In genomic region chr19:6014991-6015510, GRCm38 (mm10) we compare ENCODE assay signal across 9 mouse cellular contexts. TPM values are rescaled to one million over a fixed set of nuclear protein-coding genes. Genes with fewer than 3 reads are reported as not detected.
DNase-seq lines count a peak whose midpoint lies in the region; ATAC-seq and TF ChIP-seq lines count a peak whose summit lies in the region.
"Had no signal": no experiment of that assay in that cellular context is flagged by ENCODE, and none has a peak within 500 bp of the region (broad histone marks: within the 10 kb centered on the region; RNA-seq: fewer than 3 reads in every experiment).

No protein-coding gene starts in this region.

- peak; percentile 91 for ATAC-seq in intestine, embryonic 15.5 days
- peak; percentile 40; the same call in 1 of the 2 replicates for ATAC-seq in neural tube, embryonic 15.5 days (ENCODE audit: low FRiP score)

- H3K36me3 ChIP-seq in intestine, embryonic 15.5 days: no peaks in the 10 kb centered on the region
- H3K36me3 ChIP-seq in neural tube, embryonic 15.5 days: no peaks in the 10 kb centered on the region

- H3K4me1 ChIP-seq in intestine, embryonic 15.5 days (replicated peaks): peaks cover 11% of the 10 kb centered on the region
- H3K4me1 ChIP-seq in lung, adult 2 months (ENCODE audit: control insufficient read depth, insufficient read depth, low read length): peaks cover 14% of the 10 kb centered on the region
- H3K4me1 ChIP-seq in neural tube, embryonic 15.5 days: peaks cover 21% of the 10 kb centered on the region

- 0 out of 2 replicates have a peak, but pooled peaks have one; percentile 40 for TF ChIP-seq POLR2A in lung, adult 2 months (IDR thresholded peaks at IDR 0.05; ENCODE audit: borderline replicate concordance, extremely low read depth, low read depth, low read length)

- H3K4me2 ChIP-seq in intestine, embryonic 15.5 days (replicated peaks): peak overlapping the region; percentile 96
- H3K4me2 ChIP-seq in neural tube, embryonic 15.5 days: peak overlapping the region; percentile 84

- peak overlapping the region; percentile 67 for H3K27ac ChIP-seq in intestine, embryonic 15.5 days
- H3K27ac ChIP-seq in neural tube, embryonic 15.5 days (replicated peaks): peak overlapping the region; percentile 18; the same call in 1 of the 2 replicates

- no peaks in the 10 kb centered on the region for H3K27me3 ChIP-seq in intestine, embryonic 15.5 days (replicated peaks)
- H3K27me3 ChIP-seq in neural tube, embryonic 15.5 days (replicated peaks): peaks cover 29% of the 10 kb centered on the region

- no peaks in the 10 kb centered on the region for H3K9me3 ChIP-seq in intestine, embryonic 15.5 days
- H3K9me3 ChIP-seq in neural tube, embryonic 15.5 days (replicated peaks): no peaks in the 10 kb centered on the region

- 5% methylated on average over 16 of the region's 18 CpGs for WGBS in intestine, embryonic 15.5 days
- WGBS in lung, adult 2 months: 1% methylated on average over 17 of the region's 18 CpGs
- 2% methylated on average over 16 of the region's 18 CpGs for WGBS in neural tube, embryonic 15.5 days

- peak overlapping the region; percentile 59 for H3K4me3 ChIP-seq in intestine, embryonic 15.5 days (replicated peaks)
- peak overlapping the region; percentile 74 for H3K4me3 ChIP-seq in lung, adult 2 months (replicated peaks; ENCODE audit: extremely low read depth, low read depth, low read length)
- peak overlapping the region; percentile 49 for H3K4me3 ChIP-seq in neural tube, embryonic 15.5 days (replicated peaks)

- DNase-seq in urinary bladder, adult 2 months (ENCODE audit: low spot score): peak; percentile 42
- DNase-seq in urinary bladder, postnatal 10 days (ENCODE audit: low spot score): no peak
- peak; percentile 42 to 49 for DNase-seq in cerebellum, postnatal 36 days
- peak; percentile 66 for DNase-seq in gastrocnemius, postnatal 25 days
- peak; percentile 69 for DNase-seq in lung, adult 2 months
- DNase-seq in layer of hippocampus, postnatal 25 days (ENCODE audit: extremely low spot score in 1 of 2, low spot score in 1 of 2): no peak

- no peak for TF ChIP-seq CTCF in lung, adult 2 months (IDR thresholded peaks at IDR 0.05; ENCODE audit: insufficient read depth, low read length)

- peak overlapping the region; percentile 66 for H3K9ac ChIP-seq in intestine, embryonic 15.5 days
- H3K9ac ChIP-seq in neural tube, embryonic 15.5 days (replicated peaks): peak overlapping the region; percentile 60

RNA-seq across cellular contexts. Expression of gene Capn1, which starts 0.6 kb away (rescaled TPM):
- polyA plus RNA-seq in urinary bladder, adult 2 months (2012; rRNA removed): 116 and 118 TPM in 2 replicates
- 10 to 100 TPM; 76.8 to 81.5 TPM for total RNA-seq in gastrocnemius, postnatal 25 days (2021)
- 10.3 and 10.4 TPM in 2 replicates for polyA plus RNA-seq in intestine, embryonic 15.5 days (2015; fragmentation: Nextera tagmentation; extraction: Ambion mirVana)
- 55.6 and 68.9 TPM in 2 replicates for polyA plus RNA-seq in lung, adult 2 months (2012; rRNA removed)
- 6.4 and 12.3 TPM in 2 replicates for polyA plus RNA-seq in neural tube, embryonic 15.5 days (2015; fragmentation: Nextera tagmentation; extraction: Ambion mirVana)
- 10 to 100 TPM; 20.5 to 21.9 TPM for total RNA-seq in layer of hippocampus, postnatal 25 days (2021)

RNA-seq across cellular contexts. Expression of gene Slc22a20, which starts 29.1 kb away (rescaled TPM):
- polyA plus RNA-seq in urinary bladder, adult 2 months (2012; rRNA removed): 0.12 and 0.21 TPM in 2 replicates
- total RNA-seq in gastrocnemius, postnatal 25 days (2021): not detected
- polyA plus RNA-seq in intestine, embryonic 15.5 days (2015; fragmentation: Nextera tagmentation; extraction: Ambion mirVana): not detected in 2 replicates
- polyA plus RNA-seq in lung, adult 2 months (2012; rRNA removed): not detected in 2 replicates
- not detected in 2 replicates for polyA plus RNA-seq in neural tube, embryonic 15.5 days (2015; fragmentation: Nextera tagmentation; extraction: Ambion mirVana)
- total RNA-seq in layer of hippocampus, postnatal 25 days (2021): not detected
- total RNA-seq: heart, postnatal 10 days had no signal

RNA-seq across cellular contexts. Expression of gene Syvn1, which starts 31.3 kb away (rescaled TPM):
- 15.5 and 24.1 TPM in 2 replicates for polyA plus RNA-seq in urinary bladder, adult 2 months (2012; rRNA removed)
- total RNA-seq in gastrocnemius, postnatal 25 days (2021): 10 to 100 TPM; 15.2 to 16.2 TPM
- polyA plus RNA-seq in intestine, embryonic 15.5 days (2015; fragmentation: Nextera tagmentation; extraction: Ambion mirVana): 24.2 and 27.4 TPM in 2 replicates
- polyA plus RNA-seq in lung, adult 2 months (2012; rRNA removed): 41.1 and 47.1 TPM in 2 replicates
- polyA plus RNA-seq in neural tube, embryonic 15.5 days (2015; fragmentation: Nextera tagmentation; extraction: Ambion mirVana): 31.4 and 34.3 TPM in 2 replicates
- total RNA-seq in layer of hippocampus, postnatal 25 days (2021): 10 to 100 TPM; 41.8 to 45.7 TPM

RNA-seq across cellular contexts. Expression of gene Mrpl49, which starts 42.5 kb away (rescaled TPM):
- 32.4 and 33.5 TPM in 2 replicates for polyA plus RNA-seq in urinary bladder, adult 2 months (2012; rRNA removed)
- 10 to 100 TPM; 27.2 to 29.2 TPM for total RNA-seq in gastrocnemius, postnatal 25 days (2021)
- 72.7 and 78.4 TPM in 2 replicates for polyA plus RNA-seq in intestine, embryonic 15.5 days (2015; fragmentation: Nextera tagmentation; extraction: Ambion mirVana)
- 10.8 and 13.7 TPM in 2 replicates for polyA plus RNA-seq in lung, adult 2 months (2012; rRNA removed)
- 60.1 and 66.9 TPM in 2 replicates for polyA plus RNA-seq in neural tube, embryonic 15.5 days (2015; fragmentation: Nextera tagmentation; extraction: Ambion mirVana)
- 10 to 100 TPM; 43.1 to 47.4 TPM for total RNA-seq in layer of hippocampus, postnatal 25 days (2021)

RNA-seq across cellular contexts. Expression of gene Fau, which starts 42.6 kb away (rescaled TPM):
- polyA plus RNA-seq in urinary bladder, adult 2 months (2012; rRNA removed): 1,752 and 1,769 TPM in 2 replicates
- total RNA-seq in gastrocnemius, postnatal 25 days (2021): 100 to 1,000 TPM; 317 to 352 TPM
- 876 and 881 TPM in 2 replicates for polyA plus RNA-seq in intestine, embryonic 15.5 days (2015; fragmentation: Nextera tagmentation; extraction: Ambion mirVana)
- 896 and 1,315 TPM in 2 replicates for polyA plus RNA-seq in lung, adult 2 months (2012; rRNA removed)
- polyA plus RNA-seq in neural tube, embryonic 15.5 days (2015; fragmentation: Nextera tagmentation; extraction: Ambion mirVana): 522 and 591 TPM in 2 replicates
- 100 to 1,000 TPM; 588 to 687 TPM for total RNA-seq in layer of hippocampus, postnatal 25 days (2021)

Comparison
In these comparisons a context has a peak if more than half of its experiments do, and no peak if none do; other contexts are left out.
1. DNase-seq: peak in urinary bladder, adult 2 months (single experiment), cerebellum, postnatal 36 days (2 of 2), gastrocnemius, postnatal 25 days (single experiment) and lung, adult 2 months (single experiment); none in urinary bladder, postnatal 10 days (single experiment) and layer of hippocampus, postnatal 25 days (0 of 2).
2. Peak in every context shown above with its lines, with median percentiles within 50 percentile points of each other: H3K4me3 ChIP-seq.